Mouse (Mus musculus) heart, embryonic 13.5 days (tissue): ENCODE results near the gene Zcwpw1. TPM values are rescaled to one million over a fixed set of nuclear protein-coding genes. Genes with fewer than 3 reads are reported as not detected.

Experiments used
- ATAC-seq: fragments of 200-750 bp; cut with Nextera tagmentation; 2 replicates; pipeline ENCODE4 v1.8.0; 2017; ENCODE audit warnings: moderate TSS enrichment; ENCODE audit not compliant: insufficient number of reproducible peaks, low FRiP score, low TSS enrichment; ENCODE audit errors: extremely low read depth
- H3K27ac ChIP-seq: fragments of 300-500 bp; sonication (generic); replicated peaks from 2 replicates; pipeline ENCODE4 v1.5.1; 2015; ENCODE audit warnings: moderate library complexity, mild to moderate bottlenecking, inconsistent platforms
- H3K27me3 ChIP-seq: fragments of 300-500 bp; sonication (generic); replicated peaks from 2 replicates; pipeline ENCODE4 v1.6.1; 2015; ENCODE audit warnings: mild to moderate bottlenecking, inconsistent platforms
- H3K36me3 ChIP-seq: fragments of 300-500 bp; sonication (generic); 2 replicates; pipeline ENCODE4 v1.6.1; 2015; ENCODE audit warnings: mild to moderate bottlenecking, inconsistent platforms
- H3K4me1 ChIP-seq: fragments of 300-500 bp; sonication (generic); 2 replicates; pipeline ENCODE4 v1.6.1; 2015; ENCODE audit warnings: inconsistent platforms
- H3K4me2 ChIP-seq: fragments of 300-500 bp; sonication (generic); 2 replicates; pipeline ENCODE4 v1.6.1; 2015; ENCODE audit warnings: inconsistent platforms, mild to moderate bottlenecking, moderate library complexity
- H3K4me3 ChIP-seq: fragments of 300-500 bp; sonication (generic); 2 replicates; pipeline ENCODE4 v1.5.1; 2015; ENCODE audit warnings: moderate library complexity, mild to moderate bottlenecking, inconsistent platforms
- H3K9ac ChIP-seq: fragments of 300-500 bp; sonication (generic); 2 replicates; pipeline ENCODE4 v1.6.1; 2015; ENCODE audit warnings: inconsistent platforms, mild to moderate bottlenecking, moderate library complexity
- H3K9me3 ChIP-seq: fragments of 300-500 bp; sonication (generic); 2 replicates; pipeline ENCODE4 v1.6.1; 2016; ENCODE audit warnings: inconsistent platforms
- WGBS: fragments of 180-500 bp; shearing (Covaris S2); methylation state at CpG from one replicate; pipeline ENCODE4 v1.1.7; 2015; ENCODE audit warnings: mixed read lengths; 5-methylcytosine and 5-hydroxymethylcytosine counted together
- polyA plus RNA-seq: library from polyadenylated mRNA; unstranded; fragments of >200 nt; fragmentation: Nextera tagmentation; extraction: Ambion mirVana; gene quantifications from 2 replicates; pipeline ENCODE4 v1.2.1, GENCODE M21; 2015

Gene Zcwpw1
- polyA plus RNA-seq, 1 experiment from 2014 or later: 7.7 TPM

GRCm38 (mm10) chr5:137756882-137757661 lies 30.5 kb upstream of the Zcwpw1 start:
- Histone ChIP-seq H3K9me3 (no peaks in the 10 kb centered on the region), H3K4me3 (no peak overlapping the region), H3K9ac (peak overlapping the region; percentile 66), H3K4me2 (0 out of 2 replicates have a peak overlapping the region, but pooled peaks have one; percentile 11), H3K27me3 (no peaks in the 10 kb centered on the region), H3K36me3 (peaks cover 72% of the 10 kb centered on the region), H3K4me1 (peaks cover 56% of the 10 kb centered on the region), H3K27ac (peak overlapping the region; percentile 64)
- 0 out of 2 replicates have a peak, but pooled peaks have one; percentile 14 for ATAC-seq
- WGBS: 31% methylated on average over 10 of the region's 10 CpGs

- Histone ChIP-seq H3K36me3 (peaks cover 71% of the 10 kb centered on the region), H3K9me3 (no peaks in the 10 kb centered on the region), H3K4me2 (no peak overlapping the region), H3K9ac (peak overlapping the region; percentile 48; the same call in 1 of the 2 replicates), H3K4me3 (no peak overlapping the region), H3K27me3 (no peaks in the 10 kb centered on the region), H3K27ac (0 out of 2 replicates have a peak overlapping the region, but pooled peaks have one; percentile 64), H3K4me1 (peaks cover 47% of the 10 kb centered on the region)
- 0 out of 2 replicates have a peak, but pooled peaks have one; percentile 26 for ATAC-seq
- WGBS: 68% methylated on average over 6 of the region's 6 CpGs
These were observed 29.7 kb upstream of the Zcwpw1 start for GRCm38 (mm10) chr5:137757887-137758286.

GRCm38 (mm10) chr5:137758921-137759534 lies 28.6 kb upstream of the Zcwpw1 start:
- 88% methylated on average over 19 of the region's 19 CpGs for WGBS
- Histone ChIP-seq H3K9me3 (no peaks in the 10 kb centered on the region), H3K9ac (no peak overlapping the region), H3K27ac (no peak overlapping the region), H3K4me3 (no peak overlapping the region), H3K4me1 (peaks cover 37% of the 10 kb centered on the region), H3K36me3 (peaks cover 61% of the 10 kb centered on the region), H3K27me3 (no peaks in the 10 kb centered on the region), H3K4me2 (no peak overlapping the region)
- ATAC-seq: no peak

- no peaks in the 10 kb centered on the region for H3K27me3 ChIP-seq
- H3K9me3 ChIP-seq: no peaks in the 10 kb centered on the region
- peaks cover 55% of the 10 kb centered on the region for H3K36me3 ChIP-seq
- H3K4me1 ChIP-seq: peaks cover 37% of the 10 kb centered on the region
- 36% methylated on average over 4 of the region's 4 CpGs for WGBS
- no peak overlapping the region for H3K27ac ChIP-seq
- H3K4me3 ChIP-seq: no peak overlapping the region
- H3K9ac ChIP-seq: peak overlapping the region; percentile 54
- ATAC-seq: peak; percentile 26; the same call in 1 of the 2 replicates
- no peak overlapping the region for H3K4me2 ChIP-seq
These were observed 27.6 kb upstream of the Zcwpw1 start for GRCm38 (mm10) chr5:137759971-137760412.

GRCm38 (mm10) chr5:137764609-137765340 lies 22.8 kb upstream of the Zcwpw1 start:
- Histone ChIP-seq H3K9ac (no peak overlapping the region), H3K4me1 (peaks cover 3% of the 10 kb centered on the region), H3K4me2 (no peak overlapping the region), H3K9me3 (no peaks in the 10 kb centered on the region), H3K4me3 (no peak overlapping the region), H3K27ac (no peak overlapping the region), H3K36me3 (peaks cover 12% of the 10 kb centered on the region), H3K27me3 (no peaks in the 10 kb centered on the region)
- ATAC-seq: no peak
- 60% methylated on average over 9 of the region's 9 CpGs for WGBS

- Histone ChIP-seq H3K4me1 (no peaks in the 10 kb centered on the region), H3K27me3 (no peaks in the 10 kb centered on the region), H3K36me3 (peaks cover 9% of the 10 kb centered on the region; the same call in 1 of the 2 replicates), H3K9me3 (no peaks in the 10 kb centered on the region), H3K4me2 (no peak overlapping the region), H3K4me3 (no peak overlapping the region), H3K27ac (no peak overlapping the region), H3K9ac (no peak overlapping the region)
- WGBS: 54% methylated on average over 3 of the region's 3 CpGs
- ATAC-seq: no peak
These were observed 21.3 kb upstream of the Zcwpw1 start for GRCm38 (mm10) chr5:137766270-137766669.

GRCm38 (mm10) chr5:137768475-137768874 lies 19.1 kb upstream of the Zcwpw1 start:
- no peak for ATAC-seq
- 0 out of 2 replicates have a peak, but pooled peaks cover 5% of the 10 kb centered on the region for H3K4me1 ChIP-seq
- no peaks in the 10 kb centered on the region for H3K36me3 ChIP-seq
- no peaks in the 10 kb centered on the region for H3K27me3 ChIP-seq
- no peak overlapping the region for H3K9ac ChIP-seq
- H3K9me3 ChIP-seq: no peaks in the 10 kb centered on the region
- WGBS: 64% methylated on average over 1 of the region's 1 CpGs
- H3K4me2 ChIP-seq: no peak overlapping the region
- H3K4me3 ChIP-seq: no peak overlapping the region
- no peak overlapping the region for H3K27ac ChIP-seq

- ATAC-seq: no peak
These were observed 16.9 kb upstream of the Zcwpw1 start for GRCm38 (mm10) chr5:137770709-137771108.

GRCm38 (mm10) chr5:137772755-137773154 lies 14.8 kb upstream of the Zcwpw1 start:
- H3K36me3 ChIP-seq: no peaks in the 10 kb centered on the region
- ATAC-seq: no peak
- no peaks in the 10 kb centered on the region for H3K27me3 ChIP-seq
- no peaks in the 10 kb centered on the region for H3K9me3 ChIP-seq
- no peak overlapping the region for H3K4me2 ChIP-seq
- H3K27ac ChIP-seq: no peak overlapping the region
- H3K4me3 ChIP-seq: no peak overlapping the region
- H3K9ac ChIP-seq: no peak overlapping the region
- peaks cover 16% of the 10 kb centered on the region for H3K4me1 ChIP-seq

More at GRCm38 (mm10) chr5:137770709-137771108, 16.9 kb upstream of the Zcwpw1 start:
- no peaks in the 10 kb centered on the region for H3K9me3 ChIP-seq
- no peaks in the 10 kb centered on the region for H3K27me3 ChIP-seq
- H3K4me2 ChIP-seq: no peak overlapping the region
- H3K4me3 ChIP-seq: no peak overlapping the region
- no peaks in the 10 kb centered on the region for H3K36me3 ChIP-seq
- H3K4me1 ChIP-seq: 0 out of 2 replicates have a peak, but pooled peaks cover 5% of the 10 kb centered on the region
- H3K9ac ChIP-seq: no peak overlapping the region
- 38% methylated on average over 2 of the region's 2 CpGs for WGBS
- no peak overlapping the region for H3K27ac ChIP-seq

- 89% methylated on average over 2 of the region's 2 CpGs for WGBS
- H3K4me2 ChIP-seq: no peak overlapping the region
- no peaks in the 10 kb centered on the region for H3K27me3 ChIP-seq
- no peaks in the 10 kb centered on the region for H3K9me3 ChIP-seq
- no peak overlapping the region for H3K4me3 ChIP-seq
- H3K9ac ChIP-seq: no peak overlapping the region
- H3K4me1 ChIP-seq: peaks cover 33% of the 10 kb centered on the region
- H3K27ac ChIP-seq: peak overlapping the region; percentile 72
- H3K36me3 ChIP-seq: peaks cover 8% of the 10 kb centered on the region
- ATAC-seq: no peak
These were observed 11.9 kb upstream of the Zcwpw1 start for GRCm38 (mm10) chr5:137775587-137776290.
